Mouse (Mus musculus): ENCODE measurements at regions not wholly inside any gene's neighbourhood (a gene's known extent, or its start where the extent isn't known, plus 50 kb on each side); places are given as distances from the start of the nearest gene placed in this dataset.

- Histone ChIP-seq H3K9me3 (replicated peaks; ENCODE audit: control insufficient read depth, low read length) (no peaks in the 10 kb centered on the region), H3K36me3 (ENCODE audit: control insufficient read depth, insufficient read depth) (no peaks in the 10 kb centered on the region), H3K4me2 (ENCODE audit: low read depth, low read length) (no peak overlapping the region), H3K9ac (ENCODE audit: low read depth, low read length) (no peak overlapping the region), H3K27ac (ENCODE audit: low read length) (no peak overlapping the region), H3K4me1 (ENCODE audit: control insufficient read depth, low read depth, low read length) (no peaks in the 10 kb centered on the region), H3K27me3 (ENCODE audit: control insufficient read depth, insufficient read depth, low read depth, low read length) (no peaks in the 10 kb centered on the region), H3K4me3 (ENCODE audit: low read depth, low read length) (no peak overlapping the region)
- ATAC-seq (ENCODE audit: low read depth) = no peak
- WGBS (ENCODE audit: insufficient replicate concordance) = 59% methylated on average over 2 of the region's 2 CpGs
Measured at GRCm38 (mm10) chr7:138657076-138657475, 188.8 kb upstream of the Ppp2r2d start.

GRCm38 (mm10) chr7:138655940-138656339, 189.9 kb upstream of the Ppp2r2d start:
- Histone ChIP-seq H3K9me3 (replicated peaks; ENCODE audit: control insufficient read depth, low read length) (no peaks in the 10 kb centered on the region), H3K4me2 (ENCODE audit: low read depth, low read length) (no peak overlapping the region), H3K27me3 (ENCODE audit: control insufficient read depth, insufficient read depth, low read depth, low read length) (no peaks in the 10 kb centered on the region), H3K4me3 (ENCODE audit: low read depth, low read length) (no peak overlapping the region), H3K36me3 (ENCODE audit: control insufficient read depth, insufficient read depth) (no peaks in the 10 kb centered on the region), H3K4me1 (ENCODE audit: control insufficient read depth, low read depth, low read length) (no peaks in the 10 kb centered on the region), H3K9ac (ENCODE audit: low read depth, low read length) (no peak overlapping the region), H3K27ac (ENCODE audit: low read length) (no peak overlapping the region)
- 48% methylated on average over 3 of the region's 3 CpGs for WGBS (ENCODE audit: insufficient replicate concordance)
- no peak for ATAC-seq (ENCODE audit: low read depth)

- Histone ChIP-seq H3K9ac (ENCODE audit: low read depth, low read length) (no peak overlapping the region), H3K27ac (ENCODE audit: low read length) (no peak overlapping the region), H3K4me1 (ENCODE audit: control insufficient read depth, low read depth, low read length) (no peaks in the 10 kb centered on the region), H3K9me3 (replicated peaks; ENCODE audit: control insufficient read depth, low read length) (no peaks in the 10 kb centered on the region), H3K4me2 (ENCODE audit: low read depth, low read length) (no peak overlapping the region), H3K36me3 (ENCODE audit: control insufficient read depth, insufficient read depth) (no peaks in the 10 kb centered on the region), H3K4me3 (ENCODE audit: low read depth, low read length) (no peak overlapping the region), H3K27me3 (ENCODE audit: control insufficient read depth, insufficient read depth, low read depth, low read length) (no peaks in the 10 kb centered on the region)
- no peak for ATAC-seq (ENCODE audit: low read depth)
- WGBS (ENCODE audit: insufficient replicate concordance) = 71% methylated on average over 5 of the region's 5 CpGs
Measured at GRCm38 (mm10) chr7:138650946-138651345, 194.9 kb upstream of the Ppp2r2d start.

- 51% methylated on average over 2 of the region's 2 CpGs for WGBS (ENCODE audit: insufficient replicate concordance)
- Histone ChIP-seq H3K9me3 (replicated peaks; ENCODE audit: control insufficient read depth, low read length) (no peaks in the 10 kb centered on the region), H3K4me1 (ENCODE audit: control insufficient read depth, low read depth, low read length) (no peaks in the 10 kb centered on the region), H3K27ac (ENCODE audit: low read length) (no peak overlapping the region), H3K4me3 (ENCODE audit: low read depth, low read length) (no peak overlapping the region), H3K4me2 (ENCODE audit: low read depth, low read length) (no peak overlapping the region), H3K9ac (ENCODE audit: low read depth, low read length) (no peak overlapping the region), H3K27me3 (ENCODE audit: control insufficient read depth, insufficient read depth, low read depth, low read length) (no peaks in the 10 kb centered on the region), H3K36me3 (ENCODE audit: control insufficient read depth, insufficient read depth) (no peaks in the 10 kb centered on the region)
- no peak for ATAC-seq (ENCODE audit: low read depth)
Measured at GRCm38 (mm10) chr7:138647636-138648035, 198.2 kb upstream of the Ppp2r2d start.

- Histone ChIP-seq H3K4me1 (ENCODE audit: control insufficient read depth, low read depth, low read length) (no peaks in the 10 kb centered on the region), H3K4me2 (ENCODE audit: low read depth, low read length) (no peak overlapping the region), H3K27me3 (ENCODE audit: control insufficient read depth, insufficient read depth, low read depth, low read length) (no peaks in the 10 kb centered on the region), H3K4me3 (ENCODE audit: low read depth, low read length) (no peak overlapping the region), H3K9ac (ENCODE audit: low read depth, low read length) (no peak overlapping the region), H3K27ac (ENCODE audit: low read length) (no peak overlapping the region), H3K9me3 (replicated peaks; ENCODE audit: control insufficient read depth, low read length) (no peaks in the 10 kb centered on the region), H3K36me3 (ENCODE audit: control insufficient read depth, insufficient read depth) (no peaks in the 10 kb centered on the region)
- no peak for ATAC-seq (ENCODE audit: low read depth)
- 48% methylated on average over 6 of the region's 6 CpGs for WGBS (ENCODE audit: insufficient replicate concordance)
Measured at GRCm38 (mm10) chr7:138640492-138641165, 205.2 kb upstream of the Ppp2r2d start.

GRCm38 (mm10) chr7:138639541-138639940, 206.3 kb upstream of the Ppp2r2d start:
- Histone ChIP-seq H3K27ac (ENCODE audit: low read length) (no peak overlapping the region), H3K4me3 (ENCODE audit: low read depth, low read length) (no peak overlapping the region), H3K4me2 (ENCODE audit: low read depth, low read length) (no peak overlapping the region), H3K9me3 (replicated peaks; ENCODE audit: control insufficient read depth, low read length) (no peaks in the 10 kb centered on the region), H3K9ac (ENCODE audit: low read depth, low read length) (no peak overlapping the region), H3K4me1 (ENCODE audit: control insufficient read depth, low read depth, low read length) (no peaks in the 10 kb centered on the region), H3K27me3 (ENCODE audit: control insufficient read depth, insufficient read depth, low read depth, low read length) (no peaks in the 10 kb centered on the region), H3K36me3 (ENCODE audit: control insufficient read depth, insufficient read depth) (no peaks in the 10 kb centered on the region)
- ATAC-seq (ENCODE audit: low read depth) = no peak
- 46% methylated on average over 3 of the region's 3 CpGs for WGBS (ENCODE audit: insufficient replicate concordance)

- Histone ChIP-seq H3K4me3 (ENCODE audit: low read depth, low read length) (no peak overlapping the region), H3K27me3 (ENCODE audit: control insufficient read depth, insufficient read depth, low read depth, low read length) (no peaks in the 10 kb centered on the region), H3K9ac (ENCODE audit: low read depth, low read length) (no peak overlapping the region), H3K4me1 (ENCODE audit: control insufficient read depth, low read depth, low read length) (no peaks in the 10 kb centered on the region), H3K27ac (ENCODE audit: low read length) (no peak overlapping the region), H3K9me3 (replicated peaks; ENCODE audit: control insufficient read depth, low read length) (no peaks in the 10 kb centered on the region), H3K36me3 (ENCODE audit: control insufficient read depth, insufficient read depth) (no peaks in the 10 kb centered on the region), H3K4me2 (ENCODE audit: low read depth, low read length) (no peak overlapping the region)
- ATAC-seq (ENCODE audit: low read depth) = no peak
- 65% methylated on average over 9 of the region's 9 CpGs for WGBS (ENCODE audit: insufficient replicate concordance)
Measured at GRCm38 (mm10) chr7:138626061-138626460, 219.8 kb upstream of the Ppp2r2d start.

GRCm38 (mm10) chr7:138620896-138621655, 223.5 kb upstream of the Tcerg1l start:
- Histone ChIP-seq H3K4me3 (ENCODE audit: low read depth, low read length) (no peak overlapping the region), H3K36me3 (ENCODE audit: control insufficient read depth, insufficient read depth) (no peaks in the 10 kb centered on the region), H3K27ac (ENCODE audit: low read length) (no peak overlapping the region), H3K9me3 (replicated peaks; ENCODE audit: control insufficient read depth, low read length) (no peaks in the 10 kb centered on the region), H3K4me2 (ENCODE audit: low read depth, low read length) (no peak overlapping the region), H3K27me3 (ENCODE audit: control insufficient read depth, insufficient read depth, low read depth, low read length) (no peaks in the 10 kb centered on the region), H3K4me1 (ENCODE audit: control insufficient read depth, low read depth, low read length) (no peaks in the 10 kb centered on the region), H3K9ac (ENCODE audit: low read depth, low read length) (no peak overlapping the region)
- 70% methylated on average over 10 of the region's 10 CpGs for WGBS (ENCODE audit: insufficient replicate concordance)
- no peak for ATAC-seq (ENCODE audit: low read depth)

GRCm38 (mm10) chr7:138620080-138620684, 222.7 kb upstream of the Tcerg1l start:
- H3K9ac ChIP-seq (ENCODE audit: low read depth, low read length) = no peak overlapping the region
- H3K9me3 ChIP-seq (replicated peaks; ENCODE audit: control insufficient read depth, low read length) = no peaks in the 10 kb centered on the region
- no peak overlapping the region for H3K4me2 ChIP-seq (ENCODE audit: low read depth, low read length)
- WGBS (ENCODE audit: insufficient replicate concordance) = 52% methylated on average over 5 of the region's 5 CpGs
- H3K27me3 ChIP-seq (ENCODE audit: control insufficient read depth, insufficient read depth, low read depth, low read length) = no peaks in the 10 kb centered on the region
- H3K36me3 ChIP-seq (ENCODE audit: control insufficient read depth, insufficient read depth) = no peaks in the 10 kb centered on the region
- no peaks in the 10 kb centered on the region for H3K4me1 ChIP-seq (ENCODE audit: control insufficient read depth, low read depth, low read length)
- ATAC-seq (ENCODE audit: low read depth) = no peak
- H3K4me3 ChIP-seq (ENCODE audit: low read depth, low read length) = no peak overlapping the region
- H3K27ac ChIP-seq (ENCODE audit: low read length) = no peak overlapping the region
